Mouse (Mus musculus): ENCODE results near the gene Gins3.
"Not testable (repeated sequence)": the region's sequence is repeated elsewhere in the genome, so short reads cannot be mapped to it uniquely, and the experiment has no call there.

Gene Gins3

DNA sequence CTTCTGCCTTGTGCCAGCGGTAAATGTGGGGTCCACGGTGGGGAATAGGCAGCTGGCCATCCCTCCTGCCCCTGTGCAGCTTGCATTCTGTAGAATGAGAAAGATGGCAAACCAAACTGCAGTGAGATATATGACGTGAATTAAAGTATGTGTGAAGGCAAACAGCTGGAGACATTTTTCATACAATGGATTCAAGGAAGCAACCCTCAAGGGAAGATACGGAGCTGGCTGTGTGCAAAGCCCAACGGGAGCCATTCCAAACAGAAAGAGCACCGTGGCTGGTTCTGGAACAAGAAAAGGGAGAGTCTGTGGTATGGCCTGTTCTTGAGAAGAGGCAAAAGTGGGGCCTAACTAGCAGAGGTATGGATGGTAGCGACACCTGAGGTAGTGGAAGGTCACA lies 22.6 kb downstream of the Gins3 start:
- DNase-seq, result no peak

- DNase-seq, result no peak
Observed at GRCm38 (mm10) chr8:95656316-95657002, 23.2 kb downstream of the Gins3 start.

- DNase-seq, result no peak
Observed at GRCm38 (mm10) chr8:95657523-95657922, 24.3 kb downstream of the Gins3 start.

GRCm38 (mm10) chr8:95660334-95660882 lies 27.2 kb downstream of the Gins3 start:
- DNase-seq, result no peak

DNA sequence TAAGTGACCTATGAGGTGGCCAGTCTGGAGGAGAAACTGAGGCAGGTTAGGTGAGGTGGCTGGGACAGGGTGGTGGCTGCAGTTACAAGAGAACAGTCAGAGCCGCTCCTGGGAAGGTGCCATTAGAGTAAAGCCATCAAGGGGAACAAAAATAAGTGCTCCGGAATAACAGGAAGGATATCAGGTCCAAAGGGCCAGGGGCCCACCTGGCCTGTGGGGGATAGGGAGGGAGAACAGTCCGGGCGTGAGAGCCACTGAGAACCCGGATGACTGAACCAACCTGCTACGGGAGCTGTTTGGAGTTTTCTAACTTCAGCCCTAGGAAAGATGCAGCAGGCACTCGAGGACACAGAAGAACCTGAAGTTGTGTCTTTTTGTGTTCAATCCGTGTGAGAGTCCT lies 27.8 kb downstream of the Gins3 start:
- no peak for DNase-seq

DNA sequence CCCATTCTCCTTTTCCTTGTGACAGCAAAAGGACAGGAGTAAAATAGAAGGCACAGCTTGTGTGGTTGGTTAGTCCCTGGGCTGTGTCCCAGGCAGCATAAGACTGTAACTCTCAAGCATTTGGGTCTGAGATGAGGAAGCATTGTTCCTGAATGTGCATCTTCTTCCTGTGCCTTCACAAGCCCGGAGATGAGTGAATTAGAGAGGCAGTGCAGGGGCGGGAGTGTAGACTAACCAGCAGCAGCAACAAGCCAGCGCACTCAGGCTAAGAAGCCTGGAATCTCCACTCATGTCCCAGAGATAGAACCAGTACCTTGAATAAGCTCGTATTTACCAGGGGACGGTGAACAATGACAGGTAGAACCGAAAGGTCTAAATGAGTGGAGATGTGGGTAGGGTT lies 28.3 kb downstream of the Gins3 start:
- DNase-seq, result no peak

DNA sequence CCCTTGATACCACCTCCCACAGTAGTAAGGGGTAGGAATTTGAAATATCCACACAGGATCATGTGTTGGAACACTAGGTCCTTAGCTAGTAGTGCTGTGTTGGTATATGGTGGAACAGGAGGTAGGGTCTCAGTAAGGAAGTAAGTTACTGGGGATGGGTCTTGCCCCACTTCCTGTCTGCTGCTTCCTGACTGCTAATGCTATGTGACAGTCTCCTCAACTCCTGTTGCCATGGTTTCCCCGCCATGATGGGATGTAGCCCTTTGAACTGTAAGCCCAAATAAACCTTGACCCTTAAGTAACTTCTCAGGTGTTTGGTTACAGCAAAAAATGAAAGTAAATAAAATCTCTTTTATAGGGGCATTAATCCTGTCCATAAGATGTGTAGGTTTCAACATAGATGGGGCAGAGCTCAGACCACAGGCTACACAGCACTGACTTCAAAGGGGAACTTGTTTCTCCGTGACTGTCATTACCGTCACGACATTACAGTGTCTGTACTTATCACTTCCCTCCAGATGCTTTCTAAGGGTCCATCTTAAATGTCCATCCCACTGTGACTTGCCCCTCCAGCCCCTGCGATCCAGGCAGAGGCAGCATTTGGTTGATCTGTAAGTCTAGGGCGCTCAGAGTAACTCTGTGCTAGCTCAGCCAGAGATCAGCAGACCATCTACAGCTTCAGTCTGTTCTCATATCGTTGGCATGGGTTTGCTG lies 29.8 kb downstream of the Gins3 start:
- no peak for DNase-seq

DNA sequence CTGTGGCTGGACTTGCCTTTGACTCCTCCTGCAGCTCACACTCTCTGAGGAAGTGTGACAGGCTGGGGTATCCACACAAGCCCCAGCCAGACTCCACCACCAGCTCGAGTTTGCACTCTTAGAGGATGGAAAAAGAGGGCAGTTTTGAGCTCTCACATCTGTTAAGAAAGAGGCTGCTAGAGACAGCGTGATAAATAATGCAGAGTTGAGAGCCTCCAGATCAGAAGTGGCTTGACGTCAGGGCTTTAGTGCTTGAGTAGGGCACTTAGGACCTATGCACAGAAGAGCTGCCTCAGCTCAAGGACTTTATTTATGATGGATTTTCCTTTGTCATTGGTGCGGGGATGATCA lies 30.3 kb downstream of the Gins3 start:
- DNase-seq, result no peak

DNA sequence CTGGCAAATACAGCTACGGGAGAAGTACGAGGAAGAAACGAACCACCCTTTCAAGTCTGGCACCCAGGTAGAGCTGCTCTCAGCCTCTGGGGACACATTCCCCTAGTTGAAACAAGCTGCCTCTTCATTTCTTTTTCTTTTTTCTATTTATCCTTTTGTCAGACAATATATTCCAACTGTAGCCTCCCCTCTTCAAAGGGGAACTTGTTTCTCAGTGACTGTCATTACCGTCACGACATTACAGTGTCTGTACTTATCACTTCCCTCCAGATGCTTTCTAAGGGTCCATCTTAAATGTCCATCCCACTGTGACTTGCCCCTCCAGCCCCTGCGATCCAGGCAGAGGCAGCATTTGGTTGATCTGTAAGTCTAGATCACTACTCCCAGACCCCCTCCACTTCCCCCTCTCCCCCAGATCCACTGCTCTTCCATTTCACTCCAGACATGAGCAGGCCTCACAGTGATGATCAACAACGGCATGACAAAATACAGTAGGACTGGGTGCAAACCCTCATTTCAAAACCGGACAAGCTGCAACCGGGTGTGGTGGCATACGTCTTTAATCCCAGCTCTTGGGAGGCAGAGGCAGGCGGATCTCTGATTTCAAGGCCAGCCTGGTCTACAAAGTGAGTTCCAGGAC lies 32.7 kb downstream of the Gins3 start:
- not testable (repeated sequence) for DNase-seq

DNA sequence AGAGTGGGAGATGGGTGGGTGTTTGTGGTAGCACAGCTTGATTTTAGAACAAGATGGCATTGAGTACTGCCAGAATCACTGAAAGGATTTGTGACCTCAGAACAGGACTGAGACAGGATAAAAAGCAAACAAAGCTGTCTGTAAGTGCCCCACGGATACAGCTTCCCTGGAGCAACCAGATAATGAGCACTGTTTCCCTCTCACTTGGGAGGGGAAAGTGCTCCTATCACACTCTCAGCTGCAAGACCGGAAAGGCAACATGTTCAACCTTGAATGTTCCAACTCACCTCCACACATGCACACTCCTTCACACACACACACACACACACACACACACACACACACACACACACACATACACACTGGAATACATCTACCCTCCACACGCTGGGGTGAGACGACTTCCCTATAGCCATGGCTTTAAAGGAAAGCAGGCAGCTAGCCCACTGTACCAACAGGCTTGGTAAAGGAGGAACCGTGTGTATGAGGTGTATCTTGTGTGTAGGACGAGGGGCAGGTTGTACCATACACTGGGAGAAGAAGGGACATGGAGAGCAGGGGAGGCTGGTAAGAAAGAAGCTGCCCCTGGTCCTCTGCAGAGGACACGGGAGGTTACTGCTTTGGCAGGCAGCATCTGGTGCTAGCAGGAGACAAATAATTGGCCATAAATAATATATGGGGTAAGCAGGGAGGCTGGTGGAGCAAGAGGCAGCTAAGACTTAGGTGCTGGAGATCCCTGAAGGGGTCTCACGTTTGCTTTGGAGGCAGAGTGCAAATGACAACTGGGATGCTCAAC lies 35.1 kb downstream of the Gins3 start:
- DNase-seq, result no peak

GRCm38 (mm10) chr8:95669967-95670366 lies 36.7 kb downstream of the Gins3 start:
- no peak for DNase-seq

- no peak for DNase-seq
Observed at GRCm38 (mm10) chr8:95671861-95672260, 38.6 kb downstream of the Gins3 start.

- DNase-seq, result no peak
Observed at GRCm38 (mm10) chr8:95672811-95673210, 39.6 kb downstream of the Gins3 start.

DNA sequence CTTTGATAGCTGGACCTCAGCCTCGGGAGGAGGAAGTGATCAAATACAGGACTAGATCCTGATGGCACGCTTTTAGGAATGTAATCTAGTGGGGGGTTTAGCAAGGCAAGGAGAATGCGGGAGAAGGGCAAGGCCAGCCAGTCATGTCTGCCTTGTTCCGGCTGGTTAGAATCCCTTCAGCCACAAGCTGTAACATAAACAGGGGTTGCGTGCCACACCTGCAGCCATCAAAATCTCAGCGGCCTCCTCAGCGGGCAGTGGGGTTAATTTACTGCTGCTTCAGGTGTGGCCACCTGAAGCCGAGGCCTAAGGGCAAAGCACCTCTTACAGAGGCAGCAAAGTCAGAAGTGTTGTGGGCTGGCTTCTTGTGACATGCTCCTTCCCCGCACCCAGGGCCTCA lies 43.4 kb downstream of the Gins3 start, which contains the start of gene Ndrg4:
Gene Ndrg4, plus strand, starts transcription at position 350 of the 400 bp plus-strand sequence.
- no peak for DNase-seq

- DNase-seq, result peak; percentile 26
Observed at GRCm38 (mm10) chr8:95677591-95678023, 44.4 kb downstream of the Gins3 start.

GRCm38 (mm10) chr8:95678024-95678611 lies 44.9 kb downstream of the Gins3 start:
- DNase-seq, result peak; percentile 34

DNA sequence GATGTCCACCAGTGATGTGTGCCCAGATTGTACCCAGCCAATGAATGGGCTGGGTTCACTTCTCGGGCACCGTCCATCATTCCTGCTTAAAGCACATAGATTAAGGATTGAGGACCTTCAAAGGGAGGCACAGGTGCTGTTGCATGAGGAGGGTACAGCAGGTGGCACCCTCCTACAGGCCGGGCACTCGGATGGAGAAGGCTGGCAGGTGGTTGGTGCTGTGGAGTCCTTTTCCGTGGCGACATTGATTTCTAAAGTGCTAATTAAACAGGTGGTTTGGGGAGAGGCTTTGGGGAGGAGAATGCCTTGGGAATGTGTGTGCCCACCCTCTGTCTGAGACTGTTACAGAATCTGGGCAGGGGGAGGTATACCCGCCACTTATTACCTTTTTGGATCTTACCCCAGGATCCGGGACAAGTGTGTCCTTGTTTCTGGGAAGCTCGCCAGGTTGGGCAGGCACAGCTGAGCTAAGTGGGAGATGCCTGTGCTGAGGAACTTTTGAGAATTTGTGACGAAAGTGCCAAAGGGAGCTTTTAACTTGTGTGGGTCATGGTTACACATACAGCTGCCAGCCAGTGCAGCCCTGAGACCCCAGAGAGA lies 54.9 kb downstream of the Gins3 start:
- DNase-seq, result no peak

- no peak for DNase-seq
Observed at GRCm38 (mm10) chr8:95690929-95691541, 57.8 kb downstream of the Gins3 start.

DNA sequence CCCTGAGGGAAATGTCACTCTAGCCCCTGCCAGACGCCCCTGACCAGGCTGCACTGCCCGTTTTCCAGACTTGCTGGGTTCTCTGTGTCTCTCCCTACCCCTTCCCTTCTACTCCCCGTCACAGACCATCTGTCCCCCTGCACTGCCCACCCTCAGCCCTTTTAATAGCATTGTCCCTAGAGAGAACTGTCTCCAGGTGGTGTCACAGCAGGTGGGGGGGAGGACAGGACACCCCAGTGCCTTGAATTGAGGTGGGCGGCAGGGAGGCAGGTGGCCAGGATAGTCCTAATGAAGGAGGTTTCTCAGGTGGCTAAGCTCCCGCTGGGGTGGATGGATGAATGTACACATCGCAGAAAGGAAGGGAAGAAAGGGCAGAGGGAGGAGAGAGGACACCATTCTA lies 61.4 kb downstream of the Gins3 start:
- no peak for DNase-seq

Measured in kidney, postnatal 10 days (tissue).